Mouse (Mus musculus): Measurements from ENCODE around the gene Olfr646.

Gene Olfr646

DNA sequence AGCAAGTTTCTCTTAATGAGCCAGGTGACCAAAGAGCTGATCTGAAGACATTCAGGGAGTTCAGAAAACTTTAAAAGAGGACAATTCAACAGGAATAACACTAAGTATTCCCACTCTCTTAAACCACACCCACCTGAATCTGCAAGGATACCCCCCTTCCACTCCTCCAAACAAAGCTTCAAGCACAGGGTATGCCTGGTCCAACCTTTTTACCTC lies at the start of gene Olfr646:
TSS of gene Olfr646 (plus strand) at position 117 of the 216 bp plus-strand sequence.
- DNase-seq: no peak

GRCm38 (mm10) chr7:104059215-104059614 lies 45.5 kb upstream of the Olfr646 start:
- no peak for DNase-seq

GRCm38 (mm10) chr7:104061345-104061744 lies 43.3 kb upstream of the Olfr646 start, which contains the start of gene 4930516K23Rik:
Gene 4930516K23Rik (minus strand): TSS chr7:104061445.
- no peak for DNase-seq

DNA sequence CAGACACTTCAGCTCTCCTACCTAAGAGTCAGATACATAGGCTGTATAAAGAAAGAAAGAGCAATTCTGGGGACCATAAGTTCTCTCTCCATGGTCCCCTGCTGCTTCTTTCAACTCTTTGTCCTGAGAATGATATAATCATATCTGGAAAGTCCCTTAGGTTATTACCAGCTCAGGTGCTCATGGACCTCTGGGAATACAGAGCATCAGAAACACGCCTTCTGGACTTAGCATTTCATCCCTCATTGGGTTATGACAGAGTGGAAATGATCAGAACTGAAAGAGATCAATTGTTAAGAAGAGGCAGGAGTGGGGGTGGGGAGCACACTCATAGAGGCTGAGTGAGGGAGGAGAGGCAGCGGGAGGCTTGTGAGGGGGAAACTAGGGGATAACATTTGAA lies 32.9 kb upstream of the Olfr646 start, which contains the start of gene Olfr644:
TSS of gene Olfr644 (minus strand) at position 101 of the 400 bp plus-strand sequence.
- no peak for DNase-seq

GRCm38 (mm10) chr7:104085365-104085764 lies 19.3 kb upstream of the Olfr646 start, which contains the start of gene Olfr645:
Gene Olfr645 (minus strand): TSS chr7:104085465.
- no peak for DNase-seq

- DNase-seq: no peak
Observed at GRCm38 (mm10) chr7:104103913-104104756, 538 bp upstream of the Olfr646 start.

DNA sequence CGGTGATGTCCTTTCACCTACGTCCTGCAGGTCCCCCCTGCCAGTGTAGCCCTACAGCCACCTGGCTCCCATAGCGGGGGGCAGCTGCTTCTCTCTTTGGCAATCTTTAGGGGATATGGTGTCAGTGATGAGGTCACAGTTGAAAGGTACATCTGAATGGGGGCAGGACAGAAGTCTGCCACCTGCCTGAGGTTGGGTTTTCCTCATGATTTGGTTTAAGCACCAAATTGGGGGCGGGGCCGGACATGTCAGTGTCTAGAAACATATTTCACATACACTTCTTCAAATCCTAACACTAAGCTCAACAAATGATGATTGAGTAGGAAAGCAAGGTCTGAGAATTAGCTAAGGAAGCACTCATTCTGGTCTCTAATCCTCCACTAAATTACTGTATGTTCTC lies 25.1 kb downstream of the Olfr646 start, which contains the start of gene Ubqln5:
TSS of gene Ubqln5 (minus strand) at position 101 of the 400 bp plus-strand sequence.
- DNase-seq: peak; percentile 17

DNA sequence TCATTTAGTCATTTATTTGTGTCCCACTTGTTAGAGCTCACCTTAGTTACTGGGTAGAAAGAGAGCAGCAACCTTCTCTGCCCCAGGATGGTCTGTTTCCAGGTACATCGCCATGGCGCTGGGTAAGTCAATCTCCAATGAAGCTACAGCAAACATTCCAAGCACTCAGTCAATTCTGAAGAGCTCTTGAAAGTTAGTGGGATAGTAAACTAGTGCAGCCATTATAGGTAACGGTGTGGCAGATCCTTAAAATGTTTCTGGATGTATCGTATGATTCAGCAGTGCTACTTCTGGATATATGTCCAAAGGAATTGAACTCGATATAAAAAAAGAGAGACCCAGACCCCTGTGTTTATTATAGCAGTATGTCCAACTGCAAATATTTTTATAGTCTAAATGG lies 32.6 kb downstream of the Olfr646 start, which contains the start of gene Olfr643:
TSS of gene Olfr643 (minus strand) at position 101 of the 400 bp plus-strand sequence.
- DNase-seq: no peak

GRCm38 (mm10) chr7:104143179-104143578 lies 38.5 kb downstream of the Olfr646 start, which contains the start of gene Ubqln3:
Gene Ubqln3 (minus strand): TSS chr7:104143279.
- DNase-seq: no peak

- no peak for DNase-seq
Observed at GRCm38 (mm10) chr7:104150456-104150855, 45.8 kb downstream of the Olfr646 start, which contains the start of gene Ubqlnl. Gene Ubqlnl (minus strand): TSS chr7:104150556.

Data from thymus, postnatal 4 days (tissue).